Mouse (Mus musculus): Measurements from ENCODE around the gene Lypd8. TPM values are rescaled to one million over a fixed set of nuclear protein-coding genes. Genes with fewer than 3 reads are reported as not detected.
"Not testable (repeated sequence)": the region's sequence is repeated elsewhere in the genome, so short reads cannot be mapped to it uniquely, and the experiment has no call there.

The Lypd8 gene
- not detected for total RNA-seq (2021)
- long read RNA-seq, experiment 1: 0 reads
- long read RNA-seq, experiment 2: 0 reads

GRCm38 (mm10) chr11:58378763-58379278 is at the start of gene Lypd8:
Lypd8 (plus strand) TSS chr11:58379043.
- DNase-seq: no peak

- DNase-seq: no peak
These were observed 49.0 kb upstream of the Lypd8 start for GRCm38 (mm10) chr11:58329906-58330275.

- peak; percentile 82 for DNase-seq
These were observed 48.3 kb upstream of the Lypd8 start, which contains the start of the genes Zfp672 and Sh3bp5l for GRCm38 (mm10) chr11:58330276-58331148. Zfp672 (minus strand) TSS chr11:58330339. Sh3bp5l (plus strand) TSS chr11:58330724.

GRCm38 (mm10) chr11:58331149-58331495 is 47.7 kb upstream of the Lypd8 start:
- no peak for DNase-seq

- DNase-seq: no peak
These were observed 47.3 kb upstream of the Lypd8 start for GRCm38 (mm10) chr11:58331546-58331945.

- DNase-seq: no peak
These were observed 44.1 kb upstream of the Lypd8 start for GRCm38 (mm10) chr11:58334746-58335145.

GRCm38 (mm10) chr11:58346745-58347144 is 32.1 kb upstream of the Lypd8 start:
- no peak for DNase-seq

- DNase-seq: no peak
These were observed 28.2 kb upstream of the Lypd8 start for GRCm38 (mm10) chr11:58350628-58351027.

- no peak for DNase-seq
These were observed 27.7 kb upstream of the Lypd8 start for GRCm38 (mm10) chr11:58351179-58351578.

GRCm38 (mm10) chr11:58352681-58353548 is 25.9 kb upstream of the Lypd8 start:
- DNase-seq: no peak

GRCm38 (mm10) chr11:58353709-58354108 is 25.1 kb upstream of the Lypd8 start:
- no peak for DNase-seq

GRCm38 (mm10) chr11:58354476-58354875 is 24.4 kb upstream of the Lypd8 start:
- DNase-seq: no peak

- DNase-seq: no peak
These were observed 23.9 kb upstream of the Lypd8 start for GRCm38 (mm10) chr11:58354927-58355326.

GRCm38 (mm10) chr11:58357042-58357441 is 21.8 kb upstream of the Lypd8 start:
- no peak for DNase-seq

GRCm38 (mm10) chr11:58357844-58358534 is 20.9 kb upstream of the Lypd8 start:
- no peak for DNase-seq

- not testable (repeated sequence) for DNase-seq
These were observed 16.3 kb upstream of the Lypd8 start for GRCm38 (mm10) chr11:58362562-58362961.

GRCm38 (mm10) chr11:58364454-58364853 is 14.4 kb upstream of the Lypd8 start:
- no peak for DNase-seq

- DNase-seq: not testable (repeated sequence)
These were observed 12.7 kb upstream of the Lypd8 start for GRCm38 (mm10) chr11:58366191-58366590.

- no peak for DNase-seq
These were observed 1.6 kb upstream of the Lypd8 start for GRCm38 (mm10) chr11:58377273-58377672.

- DNase-seq: no peak
These were observed 1.2 kb upstream of the Lypd8 start for GRCm38 (mm10) chr11:58377686-58378085.

GRCm38 (mm10) chr11:58379516-58379915 is 673 bp downstream of the Lypd8 start:
- no peak for DNase-seq

- no peak for DNase-seq
These were observed 3.6 kb downstream of the Lypd8 start for GRCm38 (mm10) chr11:58382471-58382870.

Measured in gastrocnemius, postnatal 10 days (tissue).